Mouse (Mus musculus) neural tube, embryonic 13.5 days (tissue): ENCODE data around the gene Dnajc2. TPM values are rescaled to one million over a fixed set of nuclear protein-coding genes. Genes with fewer than 3 reads are reported as not detected.

Experiments
- ATAC-seq: fragments of 200-750 bp; cut with Nextera tagmentation; 2 replicates; pipeline ENCODE4 v1.8.0; 2017; ENCODE audit warnings: low read depth, mild to moderate bottlenecking, moderate TSS enrichment, moderate library complexity
- H3K27ac ChIP-seq: fragments of 300-500 bp; sonication (generic); replicated peaks from 2 replicates; pipeline ENCODE4 v1.5.1; 2015; ENCODE audit warnings: moderate library complexity, mild to moderate bottlenecking, inconsistent platforms
- H3K27me3 ChIP-seq: fragments of 300-500 bp; sonication (generic); 2 replicates; pipeline ENCODE4 v1.6.1; 2015; ENCODE audit warnings: mild to moderate bottlenecking, inconsistent platforms
- H3K36me3 ChIP-seq: fragments of 300-500 bp; sonication (generic); 2 replicates; pipeline ENCODE4 v1.6.1; 2015; ENCODE audit warnings: mild to moderate bottlenecking, inconsistent platforms
- H3K4me1 ChIP-seq: fragments of 300-500 bp; sonication (generic); replicated peaks from 2 replicates; pipeline ENCODE4 v1.6.1; 2015; ENCODE audit warnings: inconsistent platforms
- H3K4me2 ChIP-seq: fragments of 300-500 bp; sonication (generic); 2 replicates; pipeline ENCODE4 v1.6.1; 2015; ENCODE audit warnings: inconsistent platforms, mild to moderate bottlenecking, moderate library complexity
- H3K4me3 ChIP-seq: fragments of 300-500 bp; sonication (generic); 2 replicates; pipeline ENCODE4 v1.5.1; 2015; ENCODE audit warnings: mild to moderate bottlenecking, inconsistent platforms
- H3K9ac ChIP-seq: fragments of 300-500 bp; sonication (generic); 2 replicates; pipeline ENCODE4 v1.6.1; 2015; ENCODE audit warnings: moderate library complexity, mild to moderate bottlenecking, inconsistent platforms
- H3K9me3 ChIP-seq: fragments of 300-500 bp; sonication (generic); 2 replicates; pipeline ENCODE4 v1.6.1; 2016; ENCODE audit warnings: inconsistent platforms
- WGBS: fragments of 180-500 bp; shearing (Covaris S2); methylation state at CpG from one replicate; pipeline ENCODE4 v1.1.7; 2015; 5-methylcytosine and 5-hydroxymethylcytosine counted together
- polyA plus RNA-seq: library from polyadenylated mRNA; unstranded; fragments of >200 nt; fragmentation: Nextera tagmentation; extraction: Ambion mirVana; gene quantifications from 2 replicates; pipeline ENCODE4 v1.2.1, GENCODE M21; 2015

The Dnajc2 gene
- polyA plus RNA-seq, 1 experiment from 2014 or later = 78.4 TPM

GRCm38 (mm10) chr5:21739120-21739519, 45.9 kb downstream of the Dnajc2 start:
- no peak for ATAC-seq
- H3K9ac ChIP-seq = no peak overlapping the region

GRCm38 (mm10) chr5:21737620-21738019, 47.4 kb downstream of the Dnajc2 start:
- WGBS = 32% methylated on average over 10 of the region's 10 CpGs
- Histone ChIP-seq H3K4me2 (peak overlapping the region; percentile 92), H3K27me3 (no peaks in the 10 kb centered on the region), H3K27ac (peak overlapping the region; percentile 89; the same call in 1 of the 2 replicates), H3K4me1 (peaks cover 33% of the 10 kb centered on the region), H3K36me3 (peaks cover 40% of the 10 kb centered on the region), H3K9ac (peak overlapping the region; percentile 86), H3K9me3 (no peaks in the 10 kb centered on the region), H3K4me3 (peak overlapping the region; percentile 76)
- ATAC-seq = no peak

More at GRCm38 (mm10) chr5:21739120-21739519, 45.9 kb downstream of the Dnajc2 start:
- Histone ChIP-seq H3K4me2 (no peak overlapping the region), H3K4me1 (peaks cover 18% of the 10 kb centered on the region), H3K27ac (no peak overlapping the region), H3K9me3 (no peaks in the 10 kb centered on the region), H3K27me3 (no peaks in the 10 kb centered on the region), H3K4me3 (no peak overlapping the region), H3K36me3 (peaks cover 55% of the 10 kb centered on the region)
- whole genome bisulfite sequencing = 92% methylated on average over 11 of the region's 11 CpGs

- Histone ChIP-seq H3K4me2 (peak within 1 kb of the TSS; percentile 92), H3K9ac (peak within 1 kb of the TSS; percentile 86), H3K4me3 (peak within 1 kb of the TSS; percentile 76), H3K9me3 (no peaks in the 10 kb centered on the region), H3K27me3 (no peaks in the 10 kb centered on the region), H3K27ac (peak within 1 kb of the TSS; percentile 89), H3K4me1 (peaks cover 38% of the 10 kb centered on the region), H3K36me3 (peaks cover 34% of the 10 kb centered on the region)
- WGBS = under 1% methylated on average over 42 of the region's 42 CpGs
- ATAC-seq = peak; percentile 57
Observed at GRCm38 (mm10) chr5:21736956-21737585, 48.0 kb downstream of the Dnajc2 start, which contains the start of gene Pmpcb. Gene Pmpcb, plus strand, starts transcription at chr5:21737141.

- 85% methylated on average over 11 of the region's 11 CpGs for WGBS
- Histone ChIP-seq H3K4me3 (no peak overlapping the region), H3K4me1 (peaks cover 43% of the 10 kb centered on the region), H3K9me3 (no peaks in the 10 kb centered on the region), H3K9ac (no peak overlapping the region), H3K4me2 (no peak overlapping the region), H3K36me3 (peaks cover 24% of the 10 kb centered on the region), H3K27ac (no peak overlapping the region), H3K27me3 (no peaks in the 10 kb centered on the region)
- no peak for ATAC-seq
Observed at GRCm38 (mm10) chr5:21736046-21736445, 49.0 kb downstream of the Dnajc2 start.

GRCm38 (mm10) chr5:21735584-21735983, 49.5 kb downstream of the Dnajc2 start:
- Histone ChIP-seq H3K9ac (no peak overlapping the region), H3K27me3 (no peaks in the 10 kb centered on the region), H3K4me3 (no peak overlapping the region), H3K4me1 (peaks cover 43% of the 10 kb centered on the region), H3K36me3 (peaks cover 22% of the 10 kb centered on the region), H3K27ac (no peak overlapping the region), H3K9me3 (no peaks in the 10 kb centered on the region), H3K4me2 (peak overlapping the region; percentile 26)
- WGBS = 28% methylated on average over 10 of the region's 10 CpGs
- no peak for ATAC-seq

- Histone ChIP-seq H3K27ac (no peak overlapping the region), H3K4me2 (peak overlapping the region; percentile 26), H3K36me3 (peaks cover 17% of the 10 kb centered on the region), H3K4me1 (peaks cover 43% of the 10 kb centered on the region), H3K27me3 (no peaks in the 10 kb centered on the region), H3K9ac (no peak overlapping the region), H3K4me3 (no peak overlapping the region), H3K9me3 (no peaks in the 10 kb centered on the region)
- WGBS = 84% methylated on average over 20 of the region's 20 CpGs
- no peak for ATAC-seq
Observed at GRCm38 (mm10) chr5:21735100-21735499, 50.0 kb downstream of the Dnajc2 start.

- H3K27ac ChIP-seq = peak overlapping the region; percentile 93
- ATAC-seq = peak; percentile 87
- WGBS = 9% methylated on average over 8 of the region's 8 CpGs
- H3K4me2 ChIP-seq = peak overlapping the region; percentile 24; the same call in 1 of the 2 replicates
- H3K4me1 ChIP-seq = peaks cover 35% of the 10 kb centered on the region
- no peaks in the 10 kb centered on the region for H3K36me3 ChIP-seq
- peak overlapping the region; percentile 45; the same call in 1 of the 2 replicates for H3K9ac ChIP-seq
- no peaks in the 10 kb centered on the region for H3K9me3 ChIP-seq
- no peak overlapping the region for H3K4me3 ChIP-seq
- no peaks in the 10 kb centered on the region for H3K27me3 ChIP-seq
Observed at GRCm38 (mm10) chr5:21732930-21733329, 52.1 kb downstream of the Dnajc2 start.

- Histone ChIP-seq H3K9me3 (no peaks in the 10 kb centered on the region), H3K4me3 (no peak overlapping the region), H3K27ac (peak overlapping the region; percentile 93), H3K9ac (0 out of 2 replicates have a peak overlapping the region, but pooled peaks have one; percentile 45), H3K4me2 (0 out of 2 replicates have a peak overlapping the region, but pooled peaks have one; percentile 24), H3K36me3 (no peaks in the 10 kb centered on the region), H3K27me3 (no peaks in the 10 kb centered on the region), H3K4me1 (peaks cover 30% of the 10 kb centered on the region)
- ATAC-seq = peak; percentile 44
- 24% methylated on average over 3 of the region's 3 CpGs for WGBS
Observed at GRCm38 (mm10) chr5:21732177-21732911, 52.7 kb downstream of the Dnajc2 start.

GRCm38 (mm10) chr5:21729107-21729506, 55.9 kb downstream of the Dnajc2 start:
- H3K9me3 ChIP-seq = no peaks in the 10 kb centered on the region
- H3K4me1 ChIP-seq = peaks cover 38% of the 10 kb centered on the region
- ATAC-seq = no peak
- H3K4me3 ChIP-seq = no peak overlapping the region
- H3K27ac ChIP-seq = no peak overlapping the region
- H3K27me3 ChIP-seq = no peaks in the 10 kb centered on the region
- no peaks in the 10 kb centered on the region for H3K36me3 ChIP-seq
- H3K4me2 ChIP-seq = no peak overlapping the region
- 87% methylated on average over 5 of the region's 5 CpGs for WGBS
- no peak overlapping the region for H3K9ac ChIP-seq

GRCm38 (mm10) chr5:21724872-21725271, 60.2 kb downstream of the Dnajc2 start:
- H3K27me3 ChIP-seq = no peaks in the 10 kb centered on the region
- H3K36me3 ChIP-seq = no peaks in the 10 kb centered on the region
- no peak for ATAC-seq
- WGBS = 20% methylated on average over 7 of the region's 7 CpGs
- peaks cover 12% of the 10 kb centered on the region; the same call in 1 of the 2 replicates for H3K4me1 ChIP-seq
- peak overlapping the region; percentile 31; the same call in 1 of the 2 replicates for H3K9ac ChIP-seq
- H3K4me3 ChIP-seq = no peak overlapping the region
- H3K9me3 ChIP-seq = no peaks in the 10 kb centered on the region
- H3K4me2 ChIP-seq = no peak overlapping the region
- peak overlapping the region; percentile 79 for H3K27ac ChIP-seq

GRCm38 (mm10) chr5:21724427-21724826, 60.6 kb downstream of the Dnajc2 start:
- H3K27me3 ChIP-seq = no peaks in the 10 kb centered on the region
- H3K4me1 ChIP-seq = peaks cover 12% of the 10 kb centered on the region; the same call in 1 of the 2 replicates
- no peak overlapping the region for H3K4me3 ChIP-seq
- peak overlapping the region; percentile 31; the same call in 1 of the 2 replicates for H3K9ac ChIP-seq
- H3K27ac ChIP-seq = peak overlapping the region; percentile 79
- 53% methylated on average over 1 of the region's 1 CpGs for WGBS
- H3K9me3 ChIP-seq = no peaks in the 10 kb centered on the region
- H3K4me2 ChIP-seq = no peak overlapping the region
- no peaks in the 10 kb centered on the region for H3K36me3 ChIP-seq
- ATAC-seq = no peak

- Histone ChIP-seq H3K27ac (no peak overlapping the region), H3K4me3 (no peak overlapping the region), H3K9ac (no peak overlapping the region), H3K4me1 (0 out of 2 replicates have a peak, but pooled peaks cover under 1% of the 10 kb centered on the region), H3K36me3 (no peaks in the 10 kb centered on the region), H3K4me2 (no peak overlapping the region), H3K9me3 (no peaks in the 10 kb centered on the region), H3K27me3 (no peaks in the 10 kb centered on the region)
- WGBS = 92% methylated on average over 2 of the region's 2 CpGs
- ATAC-seq = no peak
Observed at GRCm38 (mm10) chr5:21719209-21719608, 65.8 kb downstream of the Dnajc2 start.
